Mouse (Mus musculus) adipocyte (in vitro differentiated cells): ENCODE measurements around the gene Rnf187.
A peak's percentile ranks its signal among the peaks of the same experiment; 100 is the strongest.

Experiments used
- DNase-seq: peaks from one replicate; pipeline ENCODE4 v3.0.0-alpha.2; 2016; ENCODE audit warnings: low spot score

Rnf187 gene

GRCm38 (mm10) chr11:58938322-58939087 lies at the start of gene Rnf187:
Gene Rnf187, minus strand, starts transcription at chr11:58938916.
- peak; percentile 93 for DNase-seq

- DNase-seq, result no peak
Measured at GRCm38 (mm10) chr11:58985299-58985917, 46.7 kb upstream of the Rnf187 start.

GRCm38 (mm10) chr11:58984657-58985056 lies 45.9 kb upstream of the Rnf187 start:
- no peak for DNase-seq

- no peak for DNase-seq
Measured at GRCm38 (mm10) chr11:58983691-58984341, 45.1 kb upstream of the Rnf187 start.

- no peak for DNase-seq
Measured at GRCm38 (mm10) chr11:58982471-58983097, 43.9 kb upstream of the Rnf187 start.

- no peak for DNase-seq
Measured at GRCm38 (mm10) chr11:58981541-58982447, 43.1 kb upstream of the Rnf187 start.

- DNase-seq, result peak; percentile 19
Measured at GRCm38 (mm10) chr11:58980381-58980990, 41.8 kb upstream of the Rnf187 start.

GRCm38 (mm10) chr11:58979661-58980060 lies 40.9 kb upstream of the Rnf187 start:
- peak; percentile 84 for DNase-seq

GRCm38 (mm10) chr11:58979183-58979582 lies 40.5 kb upstream of the Rnf187 start:
- peak; percentile 28 for DNase-seq

- peak; percentile 48 for DNase-seq
Measured at GRCm38 (mm10) chr11:58978706-58979030, 40.0 kb upstream of the Rnf187 start.

- peak; percentile 76 for DNase-seq
Measured at GRCm38 (mm10) chr11:58978027-58978705, 39.5 kb upstream of the Rnf187 start, which contains the start of gene Trim11. Gene Trim11, plus strand, starts transcription at chr11:58978093.

- DNase-seq, result no peak
Measured at GRCm38 (mm10) chr11:58977607-58978026, 38.9 kb upstream of the Rnf187 start.

- DNase-seq, result peak; percentile 21
Measured at GRCm38 (mm10) chr11:58977150-58977549, 38.4 kb upstream of the Rnf187 start.

GRCm38 (mm10) chr11:58974414-58974813 lies 35.7 kb upstream of the Rnf187 start:
- DNase-seq, result no peak

GRCm38 (mm10) chr11:58971796-58972195 lies 33.1 kb upstream of the Rnf187 start:
- no peak for DNase-seq

- no peak for DNase-seq
Measured at GRCm38 (mm10) chr11:58970831-58971530, 32.3 kb upstream of the Rnf187 start.

GRCm38 (mm10) chr11:58969659-58970058 lies 30.9 kb upstream of the Rnf187 start:
- DNase-seq, result no peak

GRCm38 (mm10) chr11:58969027-58969426 lies 30.3 kb upstream of the Rnf187 start:
- no peak for DNase-seq

- no peak for DNase-seq
Measured at GRCm38 (mm10) chr11:58968551-58968950, 29.8 kb upstream of the Rnf187 start.

- DNase-seq, result no peak
Measured at GRCm38 (mm10) chr11:58967346-58967745, 28.6 kb upstream of the Rnf187 start.
